Mouse (Mus musculus) lung, adult 2 months (tissue): ENCODE results near the gene Pbx4. TPM values are rescaled to one million over a fixed set of nuclear protein-coding genes. Genes with fewer than 3 reads are reported as not detected.

Experiments
- DNase-seq: peaks from one replicate; pipeline ENCODE4 v3.0.0; 2022
- H3K4me1 ChIP-seq: fragments of 200-500 bp; 2 replicates; pipeline ENCODE4 v1.6.1; 2011; ENCODE audit warnings: low read length; ENCODE audit not compliant: control insufficient read depth, insufficient read depth
- H3K4me3 ChIP-seq: fragments of 200-500 bp; replicated peaks from 2 replicates; pipeline ENCODE3; 2011; ENCODE audit warnings: low read depth, mild to moderate bottlenecking, control low read depth, low read length; ENCODE audit errors: extremely low read depth
- CTCF ChIP-seq: fragments of 200-500 bp; IDR thresholded peaks from 2 replicates; pipeline ENCODE4 v1.5.1; 2011; ENCODE audit warnings: mild to moderate bottlenecking, low read length, control low read depth; ENCODE audit not compliant: insufficient read depth
- POLR2A ChIP-seq: fragments of 200-500 bp; IDR thresholded peaks from 2 replicates; pipeline ENCODE4 v1.6.1; 2011; ENCODE audit warnings: low read depth, mild to moderate bottlenecking, control low read depth, low read length, borderline replicate concordance; ENCODE audit errors: extremely low read depth
- WGBS: fragments of 180-500 bp; shearing (Covaris S2); methylation state at CpG from one replicate; pipeline ENCODE4 v1.1.7; 2018; 5-methylcytosine and 5-hydroxymethylcytosine counted together
- polyA plus RNA-seq: library from polyadenylated mRNA; depleted of rRNA; stranded (reverse); fragments of >200 nt; gene quantifications from 2 replicates; pipeline ENCODE4 v1.2.3, GENCODE M21; 2012

Pbx4 gene
- polyA plus RNA-seq, 1 experiment: 5.5 TPM

GRCm38 (mm10) chr8:69807236-69807635 lies 25.1 kb upstream of the Pbx4 start:
- DNase-seq: no peak
- H3K4me1 ChIP-seq: peaks cover 7% of the 10 kb centered on the region
- H3K4me3 ChIP-seq: no peak overlapping the region
- TF ChIP-seq CTCF: no peak
- TF ChIP-seq POLR2A: no peak
- 95% methylated on average over 5 of the region's 5 CpGs for WGBS

GRCm38 (mm10) chr8:69808094-69808863 lies 24.0 kb upstream of the Pbx4 start, which contains the start of gene Gmip:
Gmip (plus strand) TSS chr8:69808679.
- peaks cover 7% of the 10 kb centered on the region for H3K4me1 ChIP-seq
- H3K4me3 ChIP-seq: peak within 1 kb of the TSS; percentile 87
- no peak for TF ChIP-seq CTCF
- peak; percentile 45; the same call in 1 of the 2 replicates for TF ChIP-seq POLR2A
- WGBS: 6% methylated on average over 28 of the region's 28 CpGs
- DNase-seq: peak; percentile 77

- WGBS: under 1% methylated on average over 23 of the region's 23 CpGs
- Histone ChIP-seq H3K4me3 (peak overlapping the region; percentile 87), H3K4me1 (peaks cover 7% of the 10 kb centered on the region)
- no peak for TF ChIP-seq POLR2A
- TF ChIP-seq CTCF: no peak
- DNase-seq: peak; percentile 35
These were observed 23.4 kb upstream of the Pbx4 start for GRCm38 (mm10) chr8:69808864-69809403.

GRCm38 (mm10) chr8:69809820-69810219 lies 22.5 kb upstream of the Pbx4 start:
- peaks cover 7% of the 10 kb centered on the region for H3K4me1 ChIP-seq
- TF ChIP-seq CTCF: no peak
- TF ChIP-seq POLR2A: no peak
- DNase-seq: no peak
- no peak overlapping the region for H3K4me3 ChIP-seq
- 68% methylated on average over 3 of the region's 3 CpGs for WGBS

- Histone ChIP-seq H3K4me3 (no peak overlapping the region), H3K4me1 (no peaks in the 10 kb centered on the region)
- no peak for DNase-seq
- WGBS: 95% methylated on average over 2 of the region's 2 CpGs
- TF ChIP-seq CTCF (no peak), POLR2A (no peak)
These were observed 17.4 kb upstream of the Pbx4 start for GRCm38 (mm10) chr8:69814881-69815280.

- Histone ChIP-seq H3K4me1 (no peaks in the 10 kb centered on the region), H3K4me3 (no peak overlapping the region)
- TF ChIP-seq CTCF (no peak), POLR2A (no peak)
- WGBS: 95% methylated on average over 4 of the region's 4 CpGs
- no peak for DNase-seq
These were observed 16.9 kb upstream of the Pbx4 start for GRCm38 (mm10) chr8:69815396-69815795.

- TF ChIP-seq POLR2A (no peak), CTCF (no peak)
- H3K4me1 ChIP-seq: no peaks in the 10 kb centered on the region
- 80% methylated on average over 9 of the region's 9 CpGs for WGBS
- no peak overlapping the region for H3K4me3 ChIP-seq
- DNase-seq: no peak
These were observed 11.8 kb upstream of the Pbx4 start for GRCm38 (mm10) chr8:69820466-69820865.

GRCm38 (mm10) chr8:69821971-69822385 lies 10.3 kb upstream of the Pbx4 start:
- TF ChIP-seq CTCF (no peak), POLR2A (no peak)
- Histone ChIP-seq H3K4me3 (peak overlapping the region; percentile 17), H3K4me1 (no peaks in the 10 kb centered on the region)
- WGBS: 2% methylated on average over 20 of the region's 22 CpGs
- no peak for DNase-seq

- 3% methylated on average over 34 of the region's 35 CpGs for WGBS
- TF ChIP-seq CTCF (no peak), POLR2A (peak; percentile 28; the same call in 1 of the 2 replicates)
- Histone ChIP-seq H3K4me1 (no peaks in the 10 kb centered on the region), H3K4me3 (peak within 1 kb of the TSS; percentile 56)
- peak; percentile 55 for DNase-seq
These were observed 9.7 kb upstream of the Pbx4 start, which contains the start of gene Lpar2 for GRCm38 (mm10) chr8:69822386-69823191. Lpar2 (plus strand) TSS chr8:69822429.

GRCm38 (mm10) chr8:69826371-69826770 lies 5.9 kb upstream of the Pbx4 start:
- TF ChIP-seq CTCF (no peak), POLR2A (no peak)
- no peaks in the 10 kb centered on the region; the same call in 1 of the 2 replicates for H3K4me1 ChIP-seq
- WGBS: 88% methylated on average over 12 of the region's 12 CpGs
- H3K4me3 ChIP-seq: no peak overlapping the region
- no peak for DNase-seq
